Mouse (Mus musculus): Measurements from ENCODE around the gene Rcvrn. TPM values are rescaled to one million over a fixed set of nuclear protein-coding genes. Genes with fewer than 3 reads are reported as not detected.

The Rcvrn gene
- polyA plus RNA-seq (2014; fragmentation: Nextera tagmentation; extraction: Ambion mirVana), result not detected in 2 replicates

- 55% methylated on average over 7 of the region's 7 CpGs for WGBS
- Histone ChIP-seq H3K4me3 (ENCODE audit: low read depth, low read length) (no peak within 1 kb of the TSS), H3K4me1 (ENCODE audit: insufficient read depth) (no peaks in the 10 kb centered on the region)
These were observed at the start of gene Rcvrn for GRCm38 (mm10) chr11:67694703-67695376. Gene Rcvrn (plus strand): TSS chr11:67695326.

GRCm38 (mm10) chr11:67647745-67648144 is 47.4 kb upstream of the Rcvrn start:
- H3K4me1 ChIP-seq (ENCODE audit: insufficient read depth), result no peaks in the 10 kb centered on the region
- peak; percentile 80 for DNase-seq
- H3K9me3 ChIP-seq (ENCODE audit: low read depth, low read length), result no peaks in the 10 kb centered on the region
- ATAC-seq (ENCODE audit: insufficient read depth), result peak; percentile 44; the same call in 1 of the 2 replicates
- 30% methylated on average over 5 of the region's 5 CpGs for WGBS
- peak; percentile 93 for TF ChIP-seq CTCF (IDR thresholded peaks at IDR 0.05; ENCODE audit: low read depth)
- H3K36me3 ChIP-seq (ENCODE audit: insufficient read depth), result no peaks in the 10 kb centered on the region
- H3K4me3 ChIP-seq (ENCODE audit: low read depth, low read length), result no peak overlapping the region
- H3K27me3 ChIP-seq (ENCODE audit: insufficient read depth, low read length), result no peaks in the 10 kb centered on the region
- H3K27ac ChIP-seq (ENCODE audit: low read depth), result no peak overlapping the region
- no peak overlapping the region for H3K4me2 ChIP-seq
- no peak overlapping the region for H3K9ac ChIP-seq

More at GRCm38 (mm10) chr11:67694703-67695376, at the start of gene Rcvrn:
- Histone ChIP-seq H3K36me3 (ENCODE audit: insufficient read depth) (no peaks in the 10 kb centered on the region), H3K27me3 (ENCODE audit: insufficient read depth, low read length) (no peaks in the 10 kb centered on the region), H3K4me2 (no peak within 1 kb of the TSS), H3K27ac (ENCODE audit: low read depth) (no peak within 1 kb of the TSS), H3K9ac (no peak within 1 kb of the TSS), H3K9me3 (ENCODE audit: low read depth, low read length) (no peaks in the 10 kb centered on the region)
- ATAC-seq (ENCODE audit: insufficient read depth) (no peak), DNase-seq (no peak)
- no peak for TF ChIP-seq CTCF (IDR thresholded peaks at IDR 0.05; ENCODE audit: low read depth)

- WGBS, result 66% methylated on average over 11 of the region's 11 CpGs
- Histone ChIP-seq H3K27me3 (ENCODE audit: insufficient read depth, low read length) (no peaks in the 10 kb centered on the region), H3K27ac (ENCODE audit: low read depth) (no peak overlapping the region), H3K36me3 (ENCODE audit: insufficient read depth) (no peaks in the 10 kb centered on the region), H3K4me1 (ENCODE audit: insufficient read depth) (no peaks in the 10 kb centered on the region), H3K9me3 (ENCODE audit: low read depth, low read length) (no peaks in the 10 kb centered on the region), H3K9ac (no peak overlapping the region), H3K4me2 (no peak overlapping the region), H3K4me3 (ENCODE audit: low read depth, low read length) (no peak overlapping the region)
- ATAC-seq (ENCODE audit: insufficient read depth), result no peak
- no peak for DNase-seq
- no peak for TF ChIP-seq CTCF (IDR thresholded peaks at IDR 0.05; ENCODE audit: low read depth)
These were observed 46.3 kb upstream of the Rcvrn start for GRCm38 (mm10) chr11:67648651-67649407.

- TF ChIP-seq CTCF (IDR thresholded peaks at IDR 0.05; ENCODE audit: low read depth), result peak; percentile 26
- Histone ChIP-seq H3K9me3 (ENCODE audit: low read depth, low read length) (no peaks in the 10 kb centered on the region), H3K4me2 (no peak overlapping the region), H3K9ac (no peak overlapping the region), H3K4me3 (ENCODE audit: low read depth, low read length) (no peak overlapping the region), H3K27ac (ENCODE audit: low read depth) (no peak overlapping the region), H3K36me3 (ENCODE audit: insufficient read depth) (no peaks in the 10 kb centered on the region), H3K27me3 (ENCODE audit: insufficient read depth, low read length) (no peaks in the 10 kb centered on the region), H3K4me1 (ENCODE audit: insufficient read depth) (no peaks in the 10 kb centered on the region)
- DNase-seq, result no peak
- no peak for ATAC-seq (ENCODE audit: insufficient read depth)
- 48% methylated on average over 10 of the region's 10 CpGs for WGBS
These were observed 45.0 kb upstream of the Rcvrn start for GRCm38 (mm10) chr11:67649971-67650707.

GRCm38 (mm10) chr11:67651731-67652130 is 43.4 kb upstream of the Rcvrn start:
- no peak for TF ChIP-seq CTCF (IDR thresholded peaks at IDR 0.05; ENCODE audit: low read depth)
- Histone ChIP-seq H3K27ac (ENCODE audit: low read depth) (no peak overlapping the region), H3K9ac (no peak overlapping the region), H3K36me3 (ENCODE audit: insufficient read depth) (no peaks in the 10 kb centered on the region), H3K27me3 (ENCODE audit: insufficient read depth, low read length) (no peaks in the 10 kb centered on the region), H3K4me3 (ENCODE audit: low read depth, low read length) (no peak overlapping the region), H3K4me1 (ENCODE audit: insufficient read depth) (no peaks in the 10 kb centered on the region), H3K4me2 (no peak overlapping the region), H3K9me3 (ENCODE audit: low read depth, low read length) (no peaks in the 10 kb centered on the region)
- DNase-seq (no peak), ATAC-seq (ENCODE audit: insufficient read depth) (no peak)
- WGBS, result 63% methylated on average over 6 of the region's 6 CpGs

GRCm38 (mm10) chr11:67652194-67652892 is 42.8 kb upstream of the Rcvrn start:
- H3K9me3 ChIP-seq (ENCODE audit: low read depth, low read length), result no peaks in the 10 kb centered on the region
- peak; percentile 77 for DNase-seq
- no peak overlapping the region for H3K4me3 ChIP-seq (ENCODE audit: low read depth, low read length)
- TF ChIP-seq CTCF (IDR thresholded peaks at IDR 0.05; ENCODE audit: low read depth), result peak; percentile 85
- no peak overlapping the region for H3K9ac ChIP-seq
- H3K4me1 ChIP-seq (ENCODE audit: insufficient read depth), result no peaks in the 10 kb centered on the region
- ATAC-seq (ENCODE audit: insufficient read depth), result no peak
- no peaks in the 10 kb centered on the region for H3K36me3 ChIP-seq (ENCODE audit: insufficient read depth)
- no peak overlapping the region for H3K27ac ChIP-seq (ENCODE audit: low read depth)
- 15% methylated on average over 14 of the region's 14 CpGs for WGBS
- H3K4me2 ChIP-seq, result no peak overlapping the region
- no peaks in the 10 kb centered on the region for H3K27me3 ChIP-seq (ENCODE audit: insufficient read depth, low read length)

Data from lung, embryonic 14.5 days (tissue).